Mouse (Mus musculus) intestine, embryonic 15.5 days (tissue): ENCODE data around the gene Sbk3. TPM values are rescaled to one million over a fixed set of nuclear protein-coding genes. Genes with fewer than 3 reads are reported as not detected.
"Not testable (repeated sequence)": the region's sequence is repeated elsewhere in the genome, so short reads cannot be mapped to it uniquely, and the experiment has no call there.

Source experiments
- ATAC-seq: fragments of 200-750 bp; cut with Nextera tagmentation; 2 replicates; pipeline ENCODE4 v1.8.0; 2017; ENCODE audit warnings: moderate TSS enrichment, moderate library complexity
- H3K27ac ChIP-seq: fragments of 300-500 bp; sonication (generic); 2 replicates; pipeline ENCODE4 v1.5.1; 2015; ENCODE audit warnings: mild to moderate bottlenecking, inconsistent platforms
- H3K27me3 ChIP-seq: fragments of 300-500 bp; sonication (generic); replicated peaks from 2 replicates; pipeline ENCODE4 v1.6.1; 2015; ENCODE audit warnings: inconsistent platforms
- H3K36me3 ChIP-seq: fragments of 300-500 bp; sonication (generic); 2 replicates; pipeline ENCODE4 v1.6.1; 2015; ENCODE audit warnings: inconsistent platforms
- H3K4me1 ChIP-seq: fragments of 300-500 bp; sonication (generic); replicated peaks from 2 replicates; pipeline ENCODE4 v1.6.1; 2015; ENCODE audit warnings: inconsistent platforms
- H3K4me2 ChIP-seq: fragments of 300-500 bp; sonication (generic); replicated peaks from 2 replicates; pipeline ENCODE4 v1.6.1; 2015; ENCODE audit warnings: mild to moderate bottlenecking, inconsistent platforms
- H3K4me3 ChIP-seq: fragments of 300-500 bp; sonication (generic); replicated peaks from 2 replicates; pipeline ENCODE4 v1.5.1; 2015; ENCODE audit warnings: inconsistent platforms
- H3K9ac ChIP-seq: fragments of 300-500 bp; sonication (generic); 2 replicates; pipeline ENCODE4 v1.6.1; 2015; ENCODE audit warnings: inconsistent platforms
- H3K9me3 ChIP-seq: fragments of 300-500 bp; sonication (generic); 2 replicates; pipeline ENCODE4 v1.6.1; 2016; ENCODE audit warnings: inconsistent platforms
- WGBS: fragments of 180-500 bp; shearing (Covaris S2); methylation state at CpG from one replicate; pipeline ENCODE4 v1.1.7; 2015; 5-methylcytosine and 5-hydroxymethylcytosine counted together
- polyA plus RNA-seq: library from polyadenylated mRNA; unstranded; fragments of >200 nt; fragmentation: Nextera tagmentation; extraction: Ambion mirVana; gene quantifications from 2 replicates; pipeline ENCODE4 v1.2.1, GENCODE M21; 2015

Sbk3 gene
- polyA plus RNA-seq, 1 experiment from 2014 or later: not detected

- H3K36me3 ChIP-seq: peaks cover 47% of the 10 kb centered on the region
- ATAC-seq: no peak
- H3K27ac ChIP-seq: no peak overlapping the region
- H3K4me3 ChIP-seq: 0 out of 2 replicates have a peak overlapping the region, but pooled peaks have one; percentile 68
- no peak overlapping the region for H3K9ac ChIP-seq
- H3K4me1 ChIP-seq: 0 out of 2 replicates have a peak, but pooled peaks cover 2% of the 10 kb centered on the region
- H3K9me3 ChIP-seq: no peaks in the 10 kb centered on the region
- 87% methylated on average over 27 of the region's 27 CpGs for WGBS
- peak overlapping the region; percentile 66; the same call in 1 of the 2 replicates for H3K4me2 ChIP-seq
- H3K27me3 ChIP-seq: no peaks in the 10 kb centered on the region
These were observed 41.9 kb upstream of the Sbk3 start for GRCm38 (mm10) chr7:5012681-5013513.

- no peak for ATAC-seq
These were observed 37.3 kb upstream of the Sbk3 start for GRCm38 (mm10) chr7:5008229-5008628.

GRCm38 (mm10) chr7:5002876-5003275, 31.9 kb upstream of the Sbk3 start:
- not testable (repeated sequence) for H3K27ac ChIP-seq, H3K9me3 ChIP-seq, H3K4me3 ChIP-seq, H3K4me2 ChIP-seq, H3K4me1 ChIP-seq, ATAC-seq, H3K9ac ChIP-seq, H3K27me3 ChIP-seq
- 67% methylated on average over 8 of the region's 8 CpGs for WGBS
- H3K36me3 ChIP-seq: peaks cover 16% of the 10 kb centered on the region

More at GRCm38 (mm10) chr7:5008229-5008628, 37.3 kb upstream of the Sbk3 start:
- Histone ChIP-seq H3K27ac (no peak overlapping the region), H3K4me1 (no peaks in the 10 kb centered on the region), H3K9ac (no peak overlapping the region), H3K27me3 (no peaks in the 10 kb centered on the region), H3K9me3 (no peaks in the 10 kb centered on the region), H3K36me3 (peaks cover 55% of the 10 kb centered on the region), H3K4me2 (no peak overlapping the region), H3K4me3 (no peak overlapping the region)
- 98% methylated on average over 26 of the region's 26 CpGs for WGBS

GRCm38 (mm10) chr7:4999876-5000275, 28.9 kb upstream of the Sbk3 start:
- Histone ChIP-seq H3K27me3 (no peaks in the 10 kb centered on the region), H3K9me3 (no peaks in the 10 kb centered on the region), H3K36me3 (no peaks in the 10 kb centered on the region), H3K27ac (no peak overlapping the region), H3K4me3 (no peak overlapping the region), H3K4me2 (no peak overlapping the region), H3K9ac (no peak overlapping the region), H3K4me1 (peaks cover 11% of the 10 kb centered on the region)
- no peak for ATAC-seq
- 56% methylated on average over 2 of the region's 2 CpGs for WGBS

- H3K9me3 ChIP-seq: no peaks in the 10 kb centered on the region
- peak overlapping the region; percentile 80 for H3K4me2 ChIP-seq
- no peak for ATAC-seq
- no peak overlapping the region for H3K9ac ChIP-seq
- H3K27ac ChIP-seq: no peak overlapping the region; the same call in 1 of the 2 replicates
- H3K27me3 ChIP-seq: no peaks in the 10 kb centered on the region
- peaks cover 17% of the 10 kb centered on the region; the same call in 1 of the 2 replicates for H3K36me3 ChIP-seq
- 66% methylated on average over 8 of the region's 8 CpGs for WGBS
- peaks cover 16% of the 10 kb centered on the region for H3K4me1 ChIP-seq
- H3K4me3 ChIP-seq: peak overlapping the region; percentile 72; the same call in 1 of the 2 replicates
These were observed 26.0 kb upstream of the Sbk3 start for GRCm38 (mm10) chr7:4996934-4997333.

GRCm38 (mm10) chr7:4996003-4996895, 25.3 kb upstream of the Sbk3 start, which contains the start of gene Zfp579:
Zfp579 (minus strand) TSS chr7:4996158.
- peak within 1 kb of the TSS; percentile 75 for H3K9ac ChIP-seq
- peaks cover 16% of the 10 kb centered on the region for H3K4me1 ChIP-seq
- H3K9me3 ChIP-seq: no peaks in the 10 kb centered on the region
- WGBS: 5% methylated on average over 17 of the region's 26 CpGs
- H3K4me2 ChIP-seq: peak within 1 kb of the TSS; percentile 80
- peaks cover 17% of the 10 kb centered on the region; the same call in 1 of the 2 replicates for H3K36me3 ChIP-seq
- H3K27me3 ChIP-seq: no peaks in the 10 kb centered on the region
- peak; percentile 92 for ATAC-seq
- peak within 1 kb of the TSS; percentile 45 for H3K27ac ChIP-seq
- peak within 1 kb of the TSS; percentile 72 for H3K4me3 ChIP-seq

- Histone ChIP-seq H3K27ac (peak overlapping the region; percentile 45; the same call in 1 of the 2 replicates), H3K9me3 (no peaks in the 10 kb centered on the region), H3K4me1 (peaks cover 16% of the 10 kb centered on the region), H3K9ac (peak overlapping the region; percentile 75), H3K4me3 (peak overlapping the region; percentile 72), H3K4me2 (peak overlapping the region; percentile 80), H3K36me3 (peaks cover 17% of the 10 kb centered on the region; the same call in 1 of the 2 replicates), H3K27me3 (no peaks in the 10 kb centered on the region)
- ATAC-seq: peak; percentile 2
- WGBS: 4% methylated on average over 19 of the region's 19 CpGs
These were observed 24.5 kb upstream of the Sbk3 start for GRCm38 (mm10) chr7:4995268-4996002.

GRCm38 (mm10) chr7:4993999-4994788, 23.2 kb upstream of the Sbk3 start:
- Histone ChIP-seq H3K4me1 (peaks cover 16% of the 10 kb centered on the region), H3K27me3 (no peaks in the 10 kb centered on the region), H3K4me2 (peak overlapping the region; percentile 80; the same call in 1 of the 2 replicates), H3K4me3 (no peak overlapping the region), H3K9ac (no peak overlapping the region), H3K27ac (no peak overlapping the region), H3K9me3 (no peaks in the 10 kb centered on the region), H3K36me3 (peaks cover 17% of the 10 kb centered on the region; the same call in 1 of the 2 replicates)
- no peak for ATAC-seq
- WGBS: 62% methylated on average over 59 of the region's 59 CpGs

- H3K9me3 ChIP-seq: no peaks in the 10 kb centered on the region
- H3K27me3 ChIP-seq: no peaks in the 10 kb centered on the region
- H3K4me3 ChIP-seq: no peak overlapping the region
- H3K36me3 ChIP-seq: peaks cover 17% of the 10 kb centered on the region; the same call in 1 of the 2 replicates
- no peak overlapping the region for H3K4me2 ChIP-seq
- H3K27ac ChIP-seq: no peak overlapping the region
- ATAC-seq: no peak
- WGBS: 49% methylated on average over 53 of the region's 55 CpGs
- no peak overlapping the region for H3K9ac ChIP-seq
- H3K4me1 ChIP-seq: peaks cover 16% of the 10 kb centered on the region
These were observed 22.5 kb upstream of the Sbk3 start for GRCm38 (mm10) chr7:4993347-4993998.

GRCm38 (mm10) chr7:4988250-4988649, 17.3 kb upstream of the Sbk3 start:
- Histone ChIP-seq H3K4me1 (no peaks in the 10 kb centered on the region), H3K4me3 (no peak overlapping the region), H3K27me3 (no peaks in the 10 kb centered on the region), H3K27ac (no peak overlapping the region), H3K9ac (no peak overlapping the region), H3K9me3 (no peaks in the 10 kb centered on the region), H3K36me3 (peaks cover 10% of the 10 kb centered on the region; the same call in 1 of the 2 replicates), H3K4me2 (no peak overlapping the region)
- peak; percentile 61; the same call in 1 of the 2 replicates for ATAC-seq
- 46% methylated on average over 2 of the region's 2 CpGs for WGBS
